ENCODE assay signal across 14 mouse cellular contexts in the genomic region with DNA sequence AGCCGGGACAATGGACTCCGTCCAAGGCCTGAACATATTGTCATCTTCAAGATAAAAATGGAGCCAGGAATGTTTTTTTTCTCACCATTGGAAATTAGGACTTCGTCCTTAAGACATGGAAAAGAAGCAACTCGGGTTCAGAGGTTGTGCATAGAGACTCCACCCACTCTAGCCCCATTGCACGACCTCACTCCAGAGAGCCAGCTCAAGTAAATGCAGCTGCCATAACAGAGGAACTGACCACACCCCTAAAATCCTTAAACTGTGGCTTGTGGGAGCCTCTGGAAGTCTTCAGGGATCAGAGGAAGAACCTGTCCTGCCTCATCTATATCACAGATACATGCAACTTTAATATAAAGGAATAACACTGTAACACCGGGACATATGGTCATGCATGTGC.
"Had no signal": no experiment of that assay in that cellular context is flagged by ENCODE, and none has a peak within 500 bp of the region (broad histone marks: within the 10 kb centered on the region; RNA-seq: fewer than 3 reads in every experiment).

No protein-coding gene starts in this region.

- H3K9me3 ChIP-seq: liver, embryonic 13.5 days; midbrain, embryonic 13.5 days had no signal

- H3K27me3 ChIP-seq: liver, embryonic 13.5 days; midbrain, embryonic 13.5 days had no signal

- H3K4me3 ChIP-seq: layer of hippocampus, adult 2 months; left cerebral cortex, adult 2 months; liver, embryonic 13.5 days; midbrain, embryonic 13.5 days; myocyte had no signal

- H3K4me2 ChIP-seq: liver, embryonic 13.5 days; midbrain, embryonic 13.5 days had no signal

- DNase-seq: kidney, adult 9 months; kidney, postnatal 14 days; layer of hippocampus, postnatal 36 days; liver, embryonic 13.5 days; lung, adult 2 months; lung, postnatal 14 days; lung, postnatal 4 days; thymus, adult 18-20 months; thymus, postnatal 36 days had no signal

- H3K9ac ChIP-seq: liver, embryonic 13.5 days; midbrain, embryonic 13.5 days had no signal

- H3K36me3 ChIP-seq: liver, embryonic 13.5 days; midbrain, embryonic 13.5 days had no signal

- ATAC-seq: midbrain, embryonic 13.5 days; midbrain, embryonic 16.5 days had no signal

- H3K27ac ChIP-seq: layer of hippocampus, adult 2 months; left cerebral cortex, adult 2 months; liver, embryonic 13.5 days; midbrain, embryonic 13.5 days had no signal

- H3K4me1 ChIP-seq: liver, embryonic 13.5 days; midbrain, embryonic 13.5 days had no signal
